Mouse (Mus musculus): ENCODE measurements around the gene Rab36. TPM values are rescaled to one million over a fixed set of nuclear protein-coding genes. Genes with fewer than 3 reads are reported as not detected.
"Not testable (repeated sequence)": the region's sequence is repeated elsewhere in the genome, so short reads cannot be mapped to it uniquely, and the experiment has no call there.

The Rab36 gene
- polyA plus RNA-seq, 2 experiments = 0.70 to 2.0 TPM

DNA sequence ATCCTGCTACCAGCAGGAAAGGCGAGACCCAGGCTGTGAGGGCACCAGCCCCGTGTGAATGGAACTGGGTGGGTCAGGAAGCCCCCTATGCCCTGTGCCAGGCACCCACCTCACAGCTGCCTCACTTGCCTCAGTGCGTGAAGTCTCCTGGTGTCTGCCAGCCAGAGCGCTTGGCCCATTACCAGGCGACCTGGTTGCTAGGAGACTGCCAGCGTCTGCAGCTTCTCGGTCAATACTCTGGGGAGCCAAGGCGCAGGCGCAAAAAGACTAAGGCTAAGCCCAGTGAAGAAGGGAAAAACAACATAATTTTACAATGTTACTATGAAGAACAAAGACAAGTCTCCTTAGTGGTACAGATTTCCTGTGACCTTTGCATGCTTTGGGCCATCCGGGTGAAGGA, 4.5 kb upstream of the Rab36 start, which contains the start of gene Rsph14:
Rsph14 (minus strand) TSS at position 192 of the 400 bp plus-strand sequence.
- ATAC-seq (ENCODE audit: insufficient read depth) (no peak), DNase-seq (ENCODE audit: low read depth in 3 of 3, low spot score in 3 of 3) (no peak)
- Histone ChIP-seq H3K9ac (replicated peaks) (no peak within 1 kb of the TSS), H3K36me3 (replicated peaks; ENCODE audit: control insufficient read depth, insufficient read depth, low read depth) (no peaks in the 10 kb centered on the region), H3K27me3 (ENCODE audit: control insufficient read depth, insufficient read depth, low read length) (no peaks in the 10 kb centered on the region), H3K4me1 (replicated peaks; ENCODE audit: control insufficient read depth in 2 of 2, insufficient read depth in 2 of 2, low read length in 1 of 2) (peaks cover 0 to 22% of the 10 kb centered on the region in 2 experiments; a peak in 3 of 4 replicates), H3K27ac (no peak within 1 kb of the TSS), H3K4me2 (ENCODE audit: low read depth) (no peak within 1 kb of the TSS), H3K9me3 (ENCODE audit: control insufficient read depth, low read length) (no peaks in the 10 kb centered on the region), H3K4me3 (ENCODE audit: insufficient read depth in 1 of 2, low read depth in 2 of 2, low read length in 2 of 2) (no peak within 1 kb of the TSS)
- 57% methylated on average over 10 of the region's 10 CpGs for WGBS (ENCODE audit: insufficient replicate concordance)
- TF ChIP-seq CTCF (IDR thresholded peaks at IDR 0.05; ENCODE audit: low read depth) (no peak), EP300 (IDR thresholded peaks at IDR 0.05; ENCODE audit: low read depth) (no peak)

GRCm38 (mm10) chr10:75042060-75042459, 5.2 kb downstream of the Rab36 start:
- H3K27me3 ChIP-seq (ENCODE audit: control insufficient read depth, insufficient read depth, low read length) = not testable (repeated sequence)
- 0 out of 2 replicates have a peak, but pooled peaks have one; percentile 36 for ATAC-seq (ENCODE audit: insufficient read depth)
- DNase-seq (ENCODE audit: low read depth in 3 of 3, low spot score in 3 of 3) = peak in 1 of 3 experiments; percentile 44

GRCm38 (mm10) chr10:75044459-75044858, 7.6 kb downstream of the Rab36 start:
- Histone ChIP-seq H3K27ac (no peak overlapping the region), H3K27me3 (ENCODE audit: control insufficient read depth, insufficient read depth, low read length) (no peaks in the 10 kb centered on the region), H3K4me3 (ENCODE audit: insufficient read depth in 1 of 2, low read depth in 2 of 2, low read length in 2 of 2) (no peak overlapping the region), H3K4me2 (ENCODE audit: low read depth) (no peak overlapping the region), H3K36me3 (replicated peaks; ENCODE audit: control insufficient read depth, insufficient read depth, low read depth) (no peaks in the 10 kb centered on the region), H3K9ac (replicated peaks) (no peak overlapping the region), H3K9me3 (ENCODE audit: control insufficient read depth, low read length) (no peaks in the 10 kb centered on the region), H3K4me1 (replicated peaks; ENCODE audit: control insufficient read depth in 2 of 2, insufficient read depth in 2 of 2, low read length in 1 of 2) (peaks cover 0 to 18% of the 10 kb centered on the region in 2 experiments; a peak in 2 of 4 replicates)
- DNase-seq (ENCODE audit: low read depth in 3 of 3, low spot score in 3 of 3) (no peak), ATAC-seq (ENCODE audit: insufficient read depth) (peak; percentile 59)
- 14% methylated on average over 7 of the region's 7 CpGs for WGBS (ENCODE audit: insufficient replicate concordance)
- no peak for TF ChIP-seq CTCF (IDR thresholded peaks at IDR 0.05; ENCODE audit: low read depth)
- TF ChIP-seq EP300 (IDR thresholded peaks at IDR 0.05; ENCODE audit: low read depth) = no peak

More at GRCm38 (mm10) chr10:75042060-75042459, 5.2 kb downstream of the Rab36 start:
- H3K4me3 ChIP-seq (ENCODE audit: insufficient read depth in 1 of 2, low read depth in 2 of 2, low read length in 2 of 2); H3K4me2 ChIP-seq (ENCODE audit: low read depth); H3K36me3 ChIP-seq (replicated peaks; ENCODE audit: control insufficient read depth, insufficient read depth, low read depth); H3K27ac ChIP-seq; H3K9me3 ChIP-seq (ENCODE audit: control insufficient read depth, low read length); H3K9ac ChIP-seq (replicated peaks): not testable (repeated sequence)
- peaks cover 0 to 20% of the 10 kb centered on the region in 2 experiments; a peak in 2 of 4 replicates for H3K4me1 ChIP-seq (replicated peaks; ENCODE audit: control insufficient read depth in 2 of 2, insufficient read depth in 2 of 2, low read length in 1 of 2)
- 5% methylated on average over 1 of the region's 1 CpGs for WGBS (ENCODE audit: insufficient replicate concordance)

DNA sequence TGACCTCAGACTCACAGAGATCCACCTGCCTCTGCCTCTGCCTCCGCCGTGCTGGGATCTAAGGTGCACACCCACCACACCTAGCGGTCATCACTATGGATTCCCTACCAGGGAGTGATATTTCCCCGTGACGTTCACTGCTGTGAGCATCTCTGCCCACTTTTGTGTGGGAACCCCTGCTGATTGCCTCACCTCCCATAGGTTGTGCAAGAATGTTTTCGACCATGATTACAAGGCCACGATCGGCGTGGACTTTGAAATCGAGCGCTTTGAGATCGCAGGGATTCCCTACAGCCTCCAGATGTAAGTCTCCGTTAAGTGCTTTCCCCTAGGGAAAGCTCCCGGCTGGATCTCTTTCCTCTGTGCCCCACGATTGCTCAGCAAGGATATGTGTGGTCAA, 9.0 kb downstream of the Rab36 start:
- Histone ChIP-seq H3K4me2 (ENCODE audit: low read depth) (no peak overlapping the region), H3K27me3 (ENCODE audit: control insufficient read depth, insufficient read depth, low read length) (no peaks in the 10 kb centered on the region), H3K4me3 (ENCODE audit: insufficient read depth in 1 of 2, low read depth in 2 of 2, low read length in 2 of 2) (no peak overlapping the region), H3K36me3 (replicated peaks; ENCODE audit: control insufficient read depth, insufficient read depth, low read depth) (no peaks in the 10 kb centered on the region), H3K27ac (no peak overlapping the region), H3K9me3 (ENCODE audit: control insufficient read depth, low read length) (no peaks in the 10 kb centered on the region), H3K4me1 (replicated peaks; ENCODE audit: control insufficient read depth in 2 of 2, insufficient read depth in 2 of 2, low read length in 1 of 2) (peaks cover 0 to 18% of the 10 kb centered on the region in 2 experiments; a peak in 2 of 4 replicates), H3K9ac (replicated peaks) (no peak overlapping the region)
- TF ChIP-seq CTCF (IDR thresholded peaks at IDR 0.05; ENCODE audit: low read depth) (no peak), EP300 (IDR thresholded peaks at IDR 0.05; ENCODE audit: low read depth) (no peak)
- WGBS (ENCODE audit: insufficient replicate concordance) = 68% methylated on average over 15 of the region's 15 CpGs
- ATAC-seq (ENCODE audit: insufficient read depth) = no peak
- no peak for DNase-seq (ENCODE audit: low read depth in 3 of 3, low spot score in 3 of 3)

- DNase-seq (ENCODE audit: low read depth in 3 of 3, low spot score in 3 of 3) = no peak
- 74% methylated on average over 7 of the region's 7 CpGs for WGBS (ENCODE audit: insufficient replicate concordance)
- Histone ChIP-seq H3K4me1 (replicated peaks; ENCODE audit: control insufficient read depth in 2 of 2, insufficient read depth in 2 of 2, low read length in 1 of 2) (peaks cover 0 to 22% of the 10 kb centered on the region in 2 experiments; a peak in 2 of 4 replicates), H3K36me3 (replicated peaks; ENCODE audit: control insufficient read depth, insufficient read depth, low read depth) (no peaks in the 10 kb centered on the region), H3K9ac (replicated peaks) (no peak overlapping the region), H3K4me3 (ENCODE audit: insufficient read depth in 1 of 2, low read depth in 2 of 2, low read length in 2 of 2) (no peak overlapping the region), H3K9me3 (ENCODE audit: control insufficient read depth, low read length) (no peaks in the 10 kb centered on the region), H3K4me2 (ENCODE audit: low read depth) (no peak overlapping the region), H3K27me3 (ENCODE audit: control insufficient read depth, insufficient read depth, low read length) (no peaks in the 10 kb centered on the region), H3K27ac (no peak overlapping the region)
- TF ChIP-seq EP300 (IDR thresholded peaks at IDR 0.05; ENCODE audit: low read depth) (no peak), CTCF (IDR thresholded peaks at IDR 0.05; ENCODE audit: low read depth) (no peak)
- no peak for ATAC-seq (ENCODE audit: insufficient read depth)
Measured at GRCm38 (mm10) chr10:75048711-75049110, 11.9 kb downstream of the Rab36 start.

Data from liver, embryonic 14.5 days (tissue).